Mouse (Mus musculus): ENCODE data around the gene Eml4. TPM values are rescaled to one million over a fixed set of nuclear protein-coding genes. Genes with fewer than 3 reads are reported as not detected.

Eml4 gene
- polyA plus RNA-seq, 1 experiment from 2014 or later: 47.1 TPM

DNA sequence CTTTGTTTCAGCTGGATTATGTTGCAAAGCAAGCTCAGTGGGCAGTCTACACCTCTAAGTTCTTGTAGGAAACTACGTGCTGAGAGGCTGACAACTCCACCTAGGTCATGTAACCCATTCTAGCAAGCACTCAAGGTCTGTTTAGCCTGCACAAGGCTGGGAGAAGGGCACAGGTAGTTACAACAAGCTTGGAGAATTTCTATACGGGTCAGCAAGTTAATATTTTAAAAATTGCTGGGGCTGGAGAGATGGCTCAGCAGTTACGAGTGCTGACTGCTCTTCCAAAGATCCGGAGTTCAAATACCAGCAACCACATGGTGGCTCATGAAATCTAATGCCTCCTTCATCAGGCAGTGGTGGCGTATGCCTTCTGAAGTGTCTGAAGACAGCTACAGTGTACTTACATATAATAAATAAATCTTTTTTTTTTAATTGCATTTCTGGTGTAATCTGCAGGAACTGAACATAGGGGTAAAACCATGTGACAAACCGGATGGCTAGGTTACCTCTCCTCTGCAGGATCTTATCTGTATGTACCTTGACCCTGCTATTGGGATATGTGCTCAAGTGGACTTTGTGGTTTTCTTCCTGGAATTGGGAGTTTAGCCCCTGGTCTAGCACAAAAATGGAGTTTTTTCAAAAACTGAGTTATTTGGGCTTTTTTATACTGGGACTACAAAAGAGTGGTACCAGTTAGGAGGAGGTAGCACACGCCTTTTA lies 132.2 kb downstream of the Eml4 start:
- no peak overlapping the region for H3K27ac ChIP-seq (ENCODE audit: low read depth, low read length)
- no peaks in the 10 kb centered on the region for H3K4me1 ChIP-seq (replicated peaks; ENCODE audit: control insufficient read depth, insufficient read depth, low read length)
- H3K4me2 ChIP-seq (replicated peaks; ENCODE audit: low read depth, low read length): no peak overlapping the region
- no peaks in the 10 kb centered on the region for H3K27me3 ChIP-seq (ENCODE audit: control insufficient read depth, insufficient read depth, low read length)
- H3K4me3 ChIP-seq (ENCODE audit: low read depth, low read length): no peak overlapping the region
- H3K9ac ChIP-seq (ENCODE audit: low read depth, low read length): no peak overlapping the region
- 95% methylated on average over 7 of the region's 7 CpGs for WGBS
- DNase-seq (ENCODE audit: low spot score): no peak
- ATAC-seq (ENCODE audit: low FRiP score): no peak
- H3K9me3 ChIP-seq (ENCODE audit: control insufficient read depth, low read length): no peaks in the 10 kb centered on the region
- no peaks in the 10 kb centered on the region for H3K36me3 ChIP-seq (ENCODE audit: control insufficient read depth, insufficient read depth, low read length)

DNA sequence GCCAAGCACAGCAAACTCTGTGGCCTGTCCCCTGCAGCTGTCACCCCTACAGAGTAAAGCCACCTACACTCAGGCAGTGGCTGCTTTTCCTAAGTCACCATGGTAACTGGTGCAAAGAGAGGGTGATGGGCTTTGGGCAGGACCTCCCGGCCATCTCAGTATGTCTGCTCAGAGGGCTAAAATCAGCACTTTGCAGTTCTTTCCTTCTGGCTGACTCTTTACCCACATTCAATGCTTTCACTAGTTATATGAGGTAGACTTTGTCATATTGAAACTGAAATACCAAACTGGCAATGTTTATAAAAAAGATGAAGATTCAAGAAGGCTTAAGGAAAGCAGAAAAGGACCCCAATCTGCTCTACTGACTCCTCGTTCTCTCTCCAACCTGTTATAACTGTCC lies 133.1 kb downstream of the Eml4 start:
- Histone ChIP-seq H3K9me3 (ENCODE audit: control insufficient read depth, low read length) (no peaks in the 10 kb centered on the region), H3K4me1 (replicated peaks; ENCODE audit: control insufficient read depth, insufficient read depth, low read length) (no peaks in the 10 kb centered on the region), H3K4me2 (replicated peaks; ENCODE audit: low read depth, low read length) (no peak overlapping the region), H3K9ac (ENCODE audit: low read depth, low read length) (no peak overlapping the region), H3K27ac (ENCODE audit: low read depth, low read length) (no peak overlapping the region), H3K4me3 (ENCODE audit: low read depth, low read length) (no peak overlapping the region), H3K27me3 (ENCODE audit: control insufficient read depth, insufficient read depth, low read length) (no peaks in the 10 kb centered on the region), H3K36me3 (ENCODE audit: control insufficient read depth, insufficient read depth, low read length) (no peaks in the 10 kb centered on the region)
- 67% methylated on average over 2 of the region's 2 CpGs for WGBS
- no peak for ATAC-seq (ENCODE audit: low FRiP score)
- DNase-seq (ENCODE audit: low spot score): no peak

DNA sequence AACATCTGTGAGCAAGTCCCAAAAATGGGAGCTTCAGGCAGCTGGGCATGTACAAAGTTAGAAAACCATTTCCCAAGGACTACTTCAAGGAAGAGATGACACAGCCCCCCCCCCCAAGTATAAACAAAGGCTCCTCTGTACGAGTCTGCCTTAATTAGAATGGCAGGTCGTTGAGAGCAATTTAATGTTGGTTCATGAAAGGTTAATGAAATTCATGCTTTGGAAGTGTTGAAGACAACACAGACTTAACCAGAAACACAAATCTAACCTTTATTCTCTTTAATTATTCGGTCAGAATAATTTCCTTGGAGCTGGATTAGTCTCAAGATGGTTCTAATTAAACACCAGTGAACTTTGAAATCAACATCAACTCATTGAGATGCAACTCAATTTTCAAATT lies 137.0 kb downstream of the Eml4 start:
- Histone ChIP-seq H3K4me2 (replicated peaks; ENCODE audit: low read depth, low read length) (no peak overlapping the region), H3K36me3 (ENCODE audit: control insufficient read depth, insufficient read depth, low read length) (no peaks in the 10 kb centered on the region), H3K4me3 (ENCODE audit: low read depth, low read length) (no peak overlapping the region), H3K9me3 (ENCODE audit: control insufficient read depth, low read length) (no peaks in the 10 kb centered on the region), H3K27me3 (ENCODE audit: control insufficient read depth, insufficient read depth, low read length) (no peaks in the 10 kb centered on the region), H3K4me1 (replicated peaks; ENCODE audit: control insufficient read depth, insufficient read depth, low read length) (no peaks in the 10 kb centered on the region), H3K27ac (ENCODE audit: low read depth, low read length) (no peak overlapping the region), H3K9ac (ENCODE audit: low read depth, low read length) (no peak overlapping the region)
- no peak for DNase-seq (ENCODE audit: low spot score)
- ATAC-seq (ENCODE audit: low FRiP score): no peak
- 81% methylated on average over 3 of the region's 3 CpGs for WGBS

DNA sequence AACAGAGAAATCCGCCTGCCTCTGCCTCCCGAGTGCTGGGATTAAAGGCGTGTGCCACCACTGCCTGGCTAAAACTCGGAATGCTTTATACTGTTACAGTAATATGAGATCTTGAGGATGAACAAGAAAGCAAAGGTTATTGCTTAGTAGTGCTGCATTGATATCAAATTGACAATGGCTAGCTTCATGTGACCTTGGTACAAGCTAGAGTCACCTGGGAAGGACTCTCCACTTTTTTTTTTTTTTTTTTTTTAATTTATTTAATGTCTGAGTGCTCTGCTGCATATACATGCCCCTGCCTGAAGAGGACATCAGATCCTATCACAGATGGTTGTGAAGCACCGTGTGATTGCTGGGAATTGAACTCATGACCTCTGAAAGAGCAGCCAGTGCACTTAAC lies 148.2 kb downstream of the Eml4 start:
- H3K4me1 ChIP-seq (replicated peaks; ENCODE audit: control insufficient read depth, insufficient read depth, low read length): no peaks in the 10 kb centered on the region
- H3K36me3 ChIP-seq (ENCODE audit: control insufficient read depth, insufficient read depth, low read length): peaks cover 2% of the 10 kb centered on the region; the same call in 1 of the 2 replicates
- no peak overlapping the region for H3K4me2 ChIP-seq (replicated peaks; ENCODE audit: low read depth, low read length)
- WGBS: 96% methylated on average over 5 of the region's 5 CpGs
- H3K9ac ChIP-seq (ENCODE audit: low read depth, low read length): no peak overlapping the region
- H3K9me3 ChIP-seq (ENCODE audit: control insufficient read depth, low read length): no peaks in the 10 kb centered on the region
- no peak for ATAC-seq (ENCODE audit: low FRiP score)
- no peak overlapping the region for H3K4me3 ChIP-seq (ENCODE audit: low read depth, low read length)
- H3K27me3 ChIP-seq (ENCODE audit: control insufficient read depth, insufficient read depth, low read length): no peaks in the 10 kb centered on the region
- H3K27ac ChIP-seq (ENCODE audit: low read depth, low read length): no peak overlapping the region
- DNase-seq (ENCODE audit: low spot score): no peak

DNA sequence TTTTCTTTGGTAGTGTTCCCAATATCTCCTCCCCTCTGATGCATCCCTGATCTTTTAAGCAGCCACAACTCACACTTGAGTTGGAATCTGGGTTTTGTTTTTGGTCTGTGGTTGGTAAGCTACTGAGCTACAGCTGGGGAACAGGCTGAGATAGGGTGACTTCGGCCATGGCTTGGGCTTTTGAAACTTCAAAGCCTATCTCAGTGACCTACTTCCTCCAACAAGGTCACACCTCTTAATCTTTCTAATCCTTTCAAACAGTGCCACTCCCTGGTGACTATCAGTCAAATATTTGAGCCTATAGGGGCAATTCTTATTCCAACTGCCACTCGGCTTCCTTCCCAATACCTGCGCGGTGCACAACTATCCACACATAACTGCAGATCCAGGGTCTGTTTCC lies 149.0 kb downstream of the Eml4 start:
- Histone ChIP-seq H3K4me2 (replicated peaks; ENCODE audit: low read depth, low read length) (no peak overlapping the region), H3K36me3 (ENCODE audit: control insufficient read depth, insufficient read depth, low read length) (peaks cover 2% of the 10 kb centered on the region; the same call in 1 of the 2 replicates), H3K4me3 (ENCODE audit: low read depth, low read length) (no peak overlapping the region), H3K4me1 (replicated peaks; ENCODE audit: control insufficient read depth, insufficient read depth, low read length) (no peaks in the 10 kb centered on the region), H3K9ac (ENCODE audit: low read depth, low read length) (no peak overlapping the region), H3K27me3 (ENCODE audit: control insufficient read depth, insufficient read depth, low read length) (no peaks in the 10 kb centered on the region), H3K9me3 (ENCODE audit: control insufficient read depth, low read length) (no peaks in the 10 kb centered on the region), H3K27ac (ENCODE audit: low read depth, low read length) (no peak overlapping the region)
- WGBS: 95% methylated on average over 4 of the region's 4 CpGs
- ATAC-seq (ENCODE audit: low FRiP score): no peak
- no peak for DNase-seq (ENCODE audit: low spot score)

DNA sequence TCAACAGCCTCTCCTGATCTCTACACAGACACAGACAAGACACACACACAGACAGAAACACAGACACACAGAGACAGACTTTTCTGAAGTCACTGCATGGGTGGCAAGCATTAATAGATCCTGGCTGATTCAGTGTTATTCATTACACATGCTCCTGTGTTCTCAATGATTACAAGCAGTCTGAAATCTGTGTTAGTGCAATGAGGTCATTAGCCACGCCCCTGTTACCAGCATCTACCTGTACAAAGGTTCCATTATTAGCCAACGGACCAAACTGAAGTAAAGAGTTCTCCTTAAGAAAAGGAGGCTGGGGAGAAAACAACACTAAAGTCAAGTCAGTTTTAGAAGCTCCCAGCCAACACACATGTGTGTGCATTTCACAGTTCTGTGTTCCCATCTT lies 153.0 kb downstream of the Eml4 start:
- no peaks in the 10 kb centered on the region for H3K9me3 ChIP-seq (ENCODE audit: control insufficient read depth, low read length)
- ATAC-seq (ENCODE audit: low FRiP score): no peak
- H3K27me3 ChIP-seq (ENCODE audit: control insufficient read depth, insufficient read depth, low read length): no peaks in the 10 kb centered on the region
- no peak for DNase-seq (ENCODE audit: low spot score)
- no peak overlapping the region for H3K4me3 ChIP-seq (ENCODE audit: low read depth, low read length)
- H3K4me2 ChIP-seq (replicated peaks; ENCODE audit: low read depth, low read length): no peak overlapping the region
- peaks cover 2% of the 10 kb centered on the region; the same call in 1 of the 2 replicates for H3K36me3 ChIP-seq (ENCODE audit: control insufficient read depth, insufficient read depth, low read length)
- 90% methylated on average over 2 of the region's 2 CpGs for WGBS
- no peaks in the 10 kb centered on the region; the same call in 1 of the 2 replicates for H3K4me1 ChIP-seq (replicated peaks; ENCODE audit: control insufficient read depth, insufficient read depth, low read length)
- no peak overlapping the region for H3K27ac ChIP-seq (ENCODE audit: low read depth, low read length)
- H3K9ac ChIP-seq (ENCODE audit: low read depth, low read length): no peak overlapping the region

DNA sequence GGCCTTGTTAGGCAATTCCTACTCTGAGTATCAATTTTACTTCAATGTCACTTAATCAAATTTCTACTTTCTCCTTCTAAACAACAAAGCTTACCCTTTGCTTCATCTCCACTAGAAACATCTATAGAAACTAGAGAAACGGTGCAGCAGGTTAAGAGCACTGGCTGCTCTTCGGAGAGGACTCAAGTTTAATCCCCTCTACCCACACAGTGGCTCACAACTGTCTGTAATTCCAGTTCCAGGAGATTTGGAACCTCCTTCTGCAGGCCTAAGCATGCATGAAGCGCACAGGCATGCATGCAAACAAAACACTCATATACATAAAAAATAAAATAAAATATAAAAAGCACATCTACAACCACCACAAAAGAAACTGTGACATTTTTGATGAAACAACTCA lies 161.4 kb downstream of the Eml4 start:
- no peak overlapping the region for H3K9ac ChIP-seq (ENCODE audit: low read depth, low read length)
- no peaks in the 10 kb centered on the region for H3K27me3 ChIP-seq (ENCODE audit: control insufficient read depth, insufficient read depth, low read length)
- H3K4me2 ChIP-seq (replicated peaks; ENCODE audit: low read depth, low read length): no peak overlapping the region
- WGBS: 94% methylated on average over 3 of the region's 3 CpGs
- no peaks in the 10 kb centered on the region for H3K9me3 ChIP-seq (ENCODE audit: control insufficient read depth, low read length)
- DNase-seq (ENCODE audit: low spot score): no peak
- H3K4me3 ChIP-seq (ENCODE audit: low read depth, low read length): no peak overlapping the region
- H3K4me1 ChIP-seq (replicated peaks; ENCODE audit: control insufficient read depth, insufficient read depth, low read length): no peaks in the 10 kb centered on the region; the same call in 1 of the 2 replicates
- H3K36me3 ChIP-seq (ENCODE audit: control insufficient read depth, insufficient read depth, low read length): no peaks in the 10 kb centered on the region
- no peak overlapping the region for H3K27ac ChIP-seq (ENCODE audit: low read depth, low read length)
- no peak for ATAC-seq (ENCODE audit: low FRiP score)

DNA sequence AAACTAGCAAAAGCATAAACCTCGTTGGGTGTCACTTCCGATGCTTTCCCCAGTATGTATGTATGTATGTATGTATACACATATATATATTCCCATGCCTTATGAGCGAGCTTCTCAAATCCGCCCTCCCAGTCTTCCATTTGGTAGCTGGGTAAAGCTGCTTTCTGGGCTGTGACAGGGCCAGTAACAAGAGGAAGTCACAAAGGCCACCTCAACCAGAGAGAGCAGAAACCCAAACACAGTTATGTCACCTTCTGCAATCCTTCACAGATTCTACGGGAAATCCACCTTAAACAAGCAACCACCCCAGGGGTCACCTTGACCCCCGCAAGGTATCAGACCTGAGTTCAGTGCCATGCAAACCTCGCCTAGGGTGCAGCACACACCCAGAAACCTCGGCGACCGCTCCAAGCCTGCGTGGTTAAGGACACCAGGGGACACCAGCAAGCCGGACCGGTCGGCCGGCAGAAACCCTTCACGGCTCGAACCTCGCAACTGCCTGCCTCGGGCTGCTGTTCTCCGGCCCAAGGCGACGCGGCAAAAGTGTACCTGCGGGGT lies 163.0 kb downstream of the Eml4 start:
- 2% methylated on average over 24 of the region's 24 CpGs for WGBS
- Histone ChIP-seq H3K27ac (ENCODE audit: low read depth, low read length) (peak overlapping the region; percentile 47), H3K9ac (ENCODE audit: low read depth, low read length) (peak overlapping the region; percentile 90), H3K36me3 (ENCODE audit: control insufficient read depth, insufficient read depth, low read length) (no peaks in the 10 kb centered on the region), H3K27me3 (ENCODE audit: control insufficient read depth, insufficient read depth, low read length) (no peaks in the 10 kb centered on the region), H3K4me3 (ENCODE audit: low read depth, low read length) (peak overlapping the region; percentile 92), H3K4me1 (replicated peaks; ENCODE audit: control insufficient read depth, insufficient read depth, low read length) (no peaks in the 10 kb centered on the region), H3K9me3 (ENCODE audit: control insufficient read depth, low read length) (no peaks in the 10 kb centered on the region), H3K4me2 (replicated peaks; ENCODE audit: low read depth, low read length) (peak overlapping the region; percentile 75)
- DNase-seq (ENCODE audit: low spot score): no peak
- ATAC-seq (ENCODE audit: low FRiP score): peak; percentile 66

DNA sequence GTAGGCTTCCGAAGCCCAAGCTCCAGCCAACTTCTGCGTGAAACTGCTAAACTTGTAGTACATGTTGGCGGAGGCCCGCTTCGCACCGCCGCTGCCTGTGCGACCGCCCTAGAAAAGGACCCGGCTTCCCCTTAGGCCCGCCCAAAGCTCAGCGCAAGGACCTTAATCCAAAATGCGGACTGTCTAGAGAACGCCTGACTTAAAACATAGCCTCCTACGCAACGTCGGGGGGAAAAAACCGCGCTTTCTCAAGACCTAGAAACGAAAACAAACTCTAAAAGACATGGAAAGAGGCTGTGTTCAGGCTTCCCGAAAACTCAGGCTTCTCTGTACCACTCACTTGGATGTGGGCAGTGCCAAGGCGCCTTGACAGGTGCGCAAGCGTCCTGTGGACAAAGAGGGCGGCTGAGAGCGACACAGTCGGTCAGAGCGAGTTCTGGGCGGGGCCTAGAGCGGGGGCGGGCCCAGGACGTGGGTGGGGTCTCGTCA lies 163.5 kb downstream of the Eml4 start:
- ATAC-seq (ENCODE audit: low FRiP score): peak; percentile 99
- Histone ChIP-seq H3K27me3 (ENCODE audit: control insufficient read depth, insufficient read depth, low read length) (no peaks in the 10 kb centered on the region), H3K27ac (ENCODE audit: low read depth, low read length) (peak overlapping the region; percentile 47), H3K36me3 (ENCODE audit: control insufficient read depth, insufficient read depth, low read length) (no peaks in the 10 kb centered on the region), H3K4me3 (ENCODE audit: low read depth, low read length) (peak overlapping the region; percentile 92), H3K4me2 (replicated peaks; ENCODE audit: low read depth, low read length) (peak overlapping the region; percentile 35), H3K4me1 (replicated peaks; ENCODE audit: control insufficient read depth, insufficient read depth, low read length) (no peaks in the 10 kb centered on the region), H3K9ac (ENCODE audit: low read depth, low read length) (peak overlapping the region; percentile 90), H3K9me3 (ENCODE audit: control insufficient read depth, low read length) (no peaks in the 10 kb centered on the region)
- under 1% methylated on average over 33 of the region's 33 CpGs for WGBS
- peak; percentile 95 for DNase-seq (ENCODE audit: low spot score)
